Mouse (Mus musculus) intestine, embryonic 15.5 days (tissue): Measurements from ENCODE around the gene Rcbtb2. TPM values are rescaled to one million over a fixed set of nuclear protein-coding genes. Genes with fewer than 3 reads are reported as not detected.
A peak's percentile ranks its signal among the peaks of the same experiment; 100 is the strongest.

Source experiments
- ATAC-seq: fragments of 200-750 bp; cut with Nextera tagmentation; 2 replicates; pipeline ENCODE4 v1.8.0; 2017; ENCODE audit warnings: moderate TSS enrichment, moderate library complexity
- H3K27ac ChIP-seq: fragments of 300-500 bp; sonication (generic); 2 replicates; pipeline ENCODE4 v1.5.1; 2015; ENCODE audit warnings: mild to moderate bottlenecking, inconsistent platforms
- H3K27me3 ChIP-seq: fragments of 300-500 bp; sonication (generic); replicated peaks from 2 replicates; pipeline ENCODE4 v1.6.1; 2015; ENCODE audit warnings: inconsistent platforms
- H3K36me3 ChIP-seq: fragments of 300-500 bp; sonication (generic); 2 replicates; pipeline ENCODE4 v1.6.1; 2015; ENCODE audit warnings: inconsistent platforms
- H3K4me1 ChIP-seq: fragments of 300-500 bp; sonication (generic); replicated peaks from 2 replicates; pipeline ENCODE4 v1.6.1; 2015; ENCODE audit warnings: inconsistent platforms
- H3K4me2 ChIP-seq: fragments of 300-500 bp; sonication (generic); replicated peaks from 2 replicates; pipeline ENCODE4 v1.6.1; 2015; ENCODE audit warnings: mild to moderate bottlenecking, inconsistent platforms
- H3K4me3 ChIP-seq: fragments of 300-500 bp; sonication (generic); replicated peaks from 2 replicates; pipeline ENCODE4 v1.5.1; 2015; ENCODE audit warnings: inconsistent platforms
- H3K9ac ChIP-seq: fragments of 300-500 bp; sonication (generic); 2 replicates; pipeline ENCODE4 v1.6.1; 2015; ENCODE audit warnings: inconsistent platforms
- H3K9me3 ChIP-seq: fragments of 300-500 bp; sonication (generic); 2 replicates; pipeline ENCODE4 v1.6.1; 2016; ENCODE audit warnings: inconsistent platforms
- WGBS: fragments of 180-500 bp; shearing (Covaris S2); methylation state at CpG from one replicate; pipeline ENCODE4 v1.1.7; 2015; 5-methylcytosine and 5-hydroxymethylcytosine counted together
- polyA plus RNA-seq: library from polyadenylated mRNA; unstranded; fragments of >200 nt; fragmentation: Nextera tagmentation; extraction: Ambion mirVana; gene quantifications from 2 replicates; pipeline ENCODE4 v1.2.1, GENCODE M21; 2015

Gene Rcbtb2
- polyA plus RNA-seq, 1 experiment from 2014 or later, result 77.0 TPM

- 60% methylated on average over 3 of the region's 3 CpGs for WGBS
- Histone ChIP-seq H3K36me3 (peaks cover 23% of the 10 kb centered on the region), H3K4me3 (no peak overlapping the region), H3K27ac (no peak overlapping the region), H3K9ac (no peak overlapping the region), H3K9me3 (no peaks in the 10 kb centered on the region), H3K27me3 (no peaks in the 10 kb centered on the region), H3K4me2 (no peak overlapping the region), H3K4me1 (no peaks in the 10 kb centered on the region)
- ATAC-seq, result no peak
These were observed 57.8 kb downstream of the Rcbtb2 start for GRCm38 (mm10) chr14:73180671-73181070.

GRCm38 (mm10) chr14:73181144-73181543 lies 58.3 kb downstream of the Rcbtb2 start:
- no peak overlapping the region for H3K4me2 ChIP-seq
- H3K27ac ChIP-seq, result no peak overlapping the region
- peaks cover 24% of the 10 kb centered on the region for H3K36me3 ChIP-seq
- no peaks in the 10 kb centered on the region for H3K27me3 ChIP-seq
- 59% methylated on average over 2 of the region's 2 CpGs for WGBS
- H3K4me3 ChIP-seq, result no peak overlapping the region
- no peak overlapping the region for H3K9ac ChIP-seq
- no peak for ATAC-seq
- no peaks in the 10 kb centered on the region for H3K9me3 ChIP-seq
- H3K4me1 ChIP-seq, result no peaks in the 10 kb centered on the region

GRCm38 (mm10) chr14:73186875-73187274 lies 64.0 kb downstream of the Rcbtb2 start:
- no peak overlapping the region for H3K9ac ChIP-seq
- peaks cover 9% of the 10 kb centered on the region for H3K36me3 ChIP-seq
- no peaks in the 10 kb centered on the region for H3K9me3 ChIP-seq
- WGBS, result 85% methylated on average over 7 of the region's 7 CpGs
- no peaks in the 10 kb centered on the region for H3K27me3 ChIP-seq
- no peak overlapping the region for H3K4me3 ChIP-seq
- H3K4me2 ChIP-seq, result no peak overlapping the region
- no peaks in the 10 kb centered on the region for H3K4me1 ChIP-seq
- ATAC-seq, result no peak
- H3K27ac ChIP-seq, result no peak overlapping the region

- Histone ChIP-seq H3K4me3 (no peak overlapping the region), H3K9ac (no peak overlapping the region), H3K36me3 (0 out of 2 replicates have a peak, but pooled peaks cover 3% of the 10 kb centered on the region), H3K4me1 (no peaks in the 10 kb centered on the region), H3K4me2 (no peak overlapping the region), H3K9me3 (no peaks in the 10 kb centered on the region), H3K27ac (no peak overlapping the region), H3K27me3 (no peaks in the 10 kb centered on the region)
- 71% methylated on average over 5 of the region's 5 CpGs for WGBS
- no peak for ATAC-seq
These were observed 76.2 kb downstream of the Rcbtb2 start for GRCm38 (mm10) chr14:73199058-73199457.

GRCm38 (mm10) chr14:73201447-73201846 lies 78.6 kb downstream of the Rcbtb2 start:
- 32% methylated on average over 3 of the region's 3 CpGs for WGBS
- ATAC-seq, result no peak
- no peaks in the 10 kb centered on the region for H3K36me3 ChIP-seq
- H3K4me2 ChIP-seq, result no peak overlapping the region
- no peak overlapping the region for H3K9ac ChIP-seq
- no peak overlapping the region for H3K4me3 ChIP-seq
- H3K4me1 ChIP-seq, result no peaks in the 10 kb centered on the region
- no peak overlapping the region for H3K27ac ChIP-seq
- H3K27me3 ChIP-seq, result no peaks in the 10 kb centered on the region
- no peaks in the 10 kb centered on the region for H3K9me3 ChIP-seq

- Histone ChIP-seq H3K36me3 (no peaks in the 10 kb centered on the region), H3K4me3 (no peak overlapping the region), H3K27me3 (no peaks in the 10 kb centered on the region), H3K27ac (no peak overlapping the region), H3K4me2 (no peak overlapping the region), H3K9me3 (no peaks in the 10 kb centered on the region), H3K4me1 (no peaks in the 10 kb centered on the region), H3K9ac (no peak overlapping the region)
- ATAC-seq, result no peak
- 71% methylated on average over 3 of the region's 3 CpGs for WGBS
These were observed 81.2 kb downstream of the Rcbtb2 start for GRCm38 (mm10) chr14:73204016-73204415.

- no peak overlapping the region for H3K27ac ChIP-seq
- H3K4me2 ChIP-seq, result no peak overlapping the region
- no peak overlapping the region for H3K9ac ChIP-seq
- no peaks in the 10 kb centered on the region for H3K4me1 ChIP-seq
- H3K27me3 ChIP-seq, result no peaks in the 10 kb centered on the region
- no peak overlapping the region for H3K4me3 ChIP-seq
- H3K36me3 ChIP-seq, result no peaks in the 10 kb centered on the region
- no peaks in the 10 kb centered on the region for H3K9me3 ChIP-seq
- no peak for ATAC-seq
These were observed 86.4 kb downstream of the Rcbtb2 start for GRCm38 (mm10) chr14:73209262-73209661.

- no peaks in the 10 kb centered on the region for H3K36me3 ChIP-seq
- H3K9ac ChIP-seq, result no peak overlapping the region
- H3K4me3 ChIP-seq, result no peak overlapping the region
- no peaks in the 10 kb centered on the region for H3K4me1 ChIP-seq
- no peaks in the 10 kb centered on the region for H3K27me3 ChIP-seq
- ATAC-seq, result no peak
- H3K9me3 ChIP-seq, result no peaks in the 10 kb centered on the region
- H3K4me2 ChIP-seq, result no peak overlapping the region
- H3K27ac ChIP-seq, result no peak overlapping the region
- WGBS, result 89% methylated on average over 8 of the region's 8 CpGs
These were observed 87.4 kb downstream of the Rcbtb2 start for GRCm38 (mm10) chr14:73210196-73210595.

- H3K9me3 ChIP-seq, result no peaks in the 10 kb centered on the region
- ATAC-seq, result no peak
- no peak overlapping the region for H3K9ac ChIP-seq
- no peak overlapping the region for H3K4me2 ChIP-seq
- H3K27ac ChIP-seq, result no peak overlapping the region
- no peak overlapping the region for H3K4me3 ChIP-seq
- 89% methylated on average over 5 of the region's 5 CpGs for WGBS
- H3K4me1 ChIP-seq, result no peaks in the 10 kb centered on the region
- H3K36me3 ChIP-seq, result no peaks in the 10 kb centered on the region
- no peaks in the 10 kb centered on the region for H3K27me3 ChIP-seq
These were observed 88.6 kb downstream of the Rcbtb2 start for GRCm38 (mm10) chr14:73211477-73211876.

GRCm38 (mm10) chr14:73217062-73217461 lies 94.2 kb downstream of the Rcbtb2 start:
- no peak overlapping the region for H3K4me2 ChIP-seq
- H3K4me1 ChIP-seq, result no peaks in the 10 kb centered on the region
- no peaks in the 10 kb centered on the region for H3K36me3 ChIP-seq
- no peak for ATAC-seq
- no peak overlapping the region for H3K4me3 ChIP-seq
- 78% methylated on average over 1 of the region's 1 CpGs for WGBS
- no peak overlapping the region for H3K27ac ChIP-seq
- no peak overlapping the region for H3K9ac ChIP-seq
- no peaks in the 10 kb centered on the region for H3K9me3 ChIP-seq
- no peaks in the 10 kb centered on the region for H3K27me3 ChIP-seq

- no peak for ATAC-seq
- Histone ChIP-seq H3K27me3 (no peaks in the 10 kb centered on the region), H3K27ac (0 out of 2 replicates have a peak overlapping the region, but pooled peaks have one; percentile 8), H3K4me3 (no peak overlapping the region), H3K4me1 (no peaks in the 10 kb centered on the region; the same call in 1 of the 2 replicates), H3K4me2 (no peak overlapping the region), H3K9me3 (no peaks in the 10 kb centered on the region), H3K36me3 (no peaks in the 10 kb centered on the region), H3K9ac (no peak overlapping the region)
- 86% methylated on average over 9 of the region's 9 CpGs for WGBS
These were observed 99.6 kb downstream of the Rcbtb2 start for GRCm38 (mm10) chr14:73222316-73222970.

- H3K9me3 ChIP-seq, result no peaks in the 10 kb centered on the region
- no peak overlapping the region for H3K27ac ChIP-seq
- WGBS, result 72% methylated on average over 3 of the region's 3 CpGs
- H3K4me1 ChIP-seq, result peaks cover 2% of the 10 kb centered on the region; the same call in 1 of the 2 replicates
- no peak overlapping the region for H3K4me2 ChIP-seq
- H3K9ac ChIP-seq, result no peak overlapping the region
- ATAC-seq, result no peak
- H3K27me3 ChIP-seq, result no peaks in the 10 kb centered on the region
- H3K4me3 ChIP-seq, result no peak overlapping the region
- no peaks in the 10 kb centered on the region for H3K36me3 ChIP-seq
These were observed 103.5 kb downstream of the Rcbtb2 start for GRCm38 (mm10) chr14:73226346-73226745.

GRCm38 (mm10) chr14:73226849-73227248 lies 104.0 kb downstream of the Rcbtb2 start:
- 0 out of 2 replicates have a peak overlapping the region, but pooled peaks have one; percentile 17 for H3K27ac ChIP-seq
- no peak; the same call in 1 of the 2 replicates for ATAC-seq
- H3K4me2 ChIP-seq, result no peak overlapping the region
- H3K9me3 ChIP-seq, result no peaks in the 10 kb centered on the region
- WGBS, result 9% methylated on average over 1 of the region's 1 CpGs
- H3K36me3 ChIP-seq, result no peaks in the 10 kb centered on the region
- peaks cover 2% of the 10 kb centered on the region; the same call in 1 of the 2 replicates for H3K4me1 ChIP-seq
- H3K27me3 ChIP-seq, result no peaks in the 10 kb centered on the region
- H3K9ac ChIP-seq, result no peak overlapping the region
- H3K4me3 ChIP-seq, result no peak overlapping the region
